Mouse (Mus musculus): ENCODE results near the gene Gjb6. TPM values are rescaled to one million over a fixed set of nuclear protein-coding genes. Genes with fewer than 3 reads are reported as not detected.

The Gjb6 gene
- polyA plus RNA-seq (2015; fragmentation: Nextera tagmentation; extraction: Ambion mirVana) = 0.10 and 0.27 TPM in 2 replicates

GRCm38 (mm10) chr14:57133161-57133661, at the start of gene Gjb6:
Gjb6 (minus strand) TSS chr14:57133611.
- H3K27ac ChIP-seq (replicated peaks) = no peak within 1 kb of the TSS
- peak within 1 kb of the TSS; percentile 40; the same call in 1 of the 2 replicates for H3K9ac ChIP-seq
- WGBS = 3% methylated on average over 33 of the region's 33 CpGs
- peaks cover 85% of the 10 kb centered on the region for H3K27me3 ChIP-seq (replicated peaks)
- H3K4me2 ChIP-seq = peak within 1 kb of the TSS; percentile 71
- no peak for ATAC-seq (ENCODE audit: extremely low read depth, insufficient number of reproducible peaks, low FRiP score, low TSS enrichment)
- no peaks in the 10 kb centered on the region for H3K36me3 ChIP-seq
- no peaks in the 10 kb centered on the region for H3K9me3 ChIP-seq
- H3K4me3 ChIP-seq = peak within 1 kb of the TSS; percentile 47
- H3K4me1 ChIP-seq = peaks cover 6% of the 10 kb centered on the region; the same call in 1 of the 2 replicates

- Histone ChIP-seq H3K36me3 (no peaks in the 10 kb centered on the region), H3K9ac (no peak overlapping the region), H3K27me3 (replicated peaks) (peaks cover 7% of the 10 kb centered on the region), H3K4me1 (no peaks in the 10 kb centered on the region), H3K4me2 (no peak overlapping the region), H3K9me3 (no peaks in the 10 kb centered on the region), H3K27ac (replicated peaks) (no peak overlapping the region), H3K4me3 (no peak overlapping the region)
- no peak for ATAC-seq (ENCODE audit: extremely low read depth, insufficient number of reproducible peaks, low FRiP score, low TSS enrichment)
- WGBS = 83% methylated on average over 3 of the region's 3 CpGs
Measured at GRCm38 (mm10) chr14:57165493-57165892, 32.1 kb upstream of the Gjb6 start.

DNA sequence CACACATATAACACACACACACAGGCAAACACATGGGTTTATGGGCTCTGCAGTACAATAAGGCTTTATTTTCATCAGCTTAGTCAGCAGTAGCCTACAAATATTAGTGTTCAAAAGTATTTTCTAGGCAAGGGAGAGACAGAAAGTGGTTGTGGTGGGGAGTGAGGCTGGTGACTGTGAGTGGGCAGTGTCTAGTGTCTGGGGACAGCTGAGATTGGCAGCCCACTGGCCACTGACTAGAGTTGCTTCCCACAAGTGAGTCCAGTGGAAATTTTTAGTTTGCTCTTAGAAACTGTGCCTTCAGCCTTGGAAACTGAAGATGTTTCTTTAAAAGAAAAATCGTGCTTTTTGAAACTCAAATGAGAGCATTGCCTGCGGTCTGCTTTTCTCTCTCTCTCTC, 28.4 kb upstream of the Gjb6 start:
- no peak overlapping the region for H3K4me2 ChIP-seq
- H3K27me3 ChIP-seq (replicated peaks) = peaks cover 7% of the 10 kb centered on the region
- H3K9ac ChIP-seq = no peak overlapping the region
- ATAC-seq (ENCODE audit: extremely low read depth, insufficient number of reproducible peaks, low FRiP score, low TSS enrichment) = no peak
- H3K4me3 ChIP-seq = no peak overlapping the region
- no peaks in the 10 kb centered on the region for H3K36me3 ChIP-seq
- no peaks in the 10 kb centered on the region for H3K9me3 ChIP-seq
- no peaks in the 10 kb centered on the region for H3K4me1 ChIP-seq
- no peak overlapping the region for H3K27ac ChIP-seq (replicated peaks)
- WGBS = 61% methylated on average over 2 of the region's 2 CpGs

DNA sequence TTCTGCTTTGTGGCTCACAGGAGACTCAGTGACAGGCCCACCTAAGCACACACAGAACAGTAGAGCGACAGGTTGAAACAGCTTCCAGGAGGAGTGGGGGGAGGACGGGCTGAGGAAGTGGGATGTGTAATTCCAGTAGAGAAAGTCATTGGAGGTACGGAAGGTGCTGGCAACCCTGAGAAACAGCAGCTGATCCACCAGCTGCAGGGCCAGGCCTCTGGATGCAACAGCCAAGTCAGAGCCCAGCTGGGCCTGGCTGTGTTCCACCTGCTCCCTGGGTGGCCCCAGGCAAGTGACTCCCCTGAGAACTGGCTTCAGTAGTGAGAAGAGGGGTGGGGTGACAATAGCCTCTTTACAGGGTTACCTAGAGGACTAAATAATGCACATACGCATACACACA, 27.8 kb upstream of the Gjb6 start:
- no peaks in the 10 kb centered on the region for H3K4me1 ChIP-seq
- no peak overlapping the region for H3K4me3 ChIP-seq
- ATAC-seq (ENCODE audit: extremely low read depth, insufficient number of reproducible peaks, low FRiP score, low TSS enrichment) = no peak
- H3K27ac ChIP-seq (replicated peaks) = no peak overlapping the region
- WGBS = 55% methylated on average over 4 of the region's 4 CpGs
- no peaks in the 10 kb centered on the region for H3K9me3 ChIP-seq
- H3K9ac ChIP-seq = no peak overlapping the region
- H3K36me3 ChIP-seq = no peaks in the 10 kb centered on the region
- H3K27me3 ChIP-seq (replicated peaks) = peaks cover 7% of the 10 kb centered on the region
- H3K4me2 ChIP-seq = no peak overlapping the region

GRCm38 (mm10) chr14:57154916-57155315, 21.5 kb upstream of the Gjb6 start:
- 38% methylated on average over 6 of the region's 6 CpGs for WGBS
- peaks cover 31% of the 10 kb centered on the region for H3K27me3 ChIP-seq (replicated peaks)
- H3K4me1 ChIP-seq = 0 out of 2 replicates have a peak, but pooled peaks cover 6% of the 10 kb centered on the region
- H3K9me3 ChIP-seq = no peaks in the 10 kb centered on the region; the same call in 1 of the 2 replicates
- H3K27ac ChIP-seq (replicated peaks) = no peak overlapping the region
- no peak overlapping the region for H3K9ac ChIP-seq
- no peak for ATAC-seq (ENCODE audit: extremely low read depth, insufficient number of reproducible peaks, low FRiP score, low TSS enrichment)
- no peak overlapping the region for H3K4me3 ChIP-seq
- H3K36me3 ChIP-seq = no peaks in the 10 kb centered on the region
- no peak overlapping the region for H3K4me2 ChIP-seq

DNA sequence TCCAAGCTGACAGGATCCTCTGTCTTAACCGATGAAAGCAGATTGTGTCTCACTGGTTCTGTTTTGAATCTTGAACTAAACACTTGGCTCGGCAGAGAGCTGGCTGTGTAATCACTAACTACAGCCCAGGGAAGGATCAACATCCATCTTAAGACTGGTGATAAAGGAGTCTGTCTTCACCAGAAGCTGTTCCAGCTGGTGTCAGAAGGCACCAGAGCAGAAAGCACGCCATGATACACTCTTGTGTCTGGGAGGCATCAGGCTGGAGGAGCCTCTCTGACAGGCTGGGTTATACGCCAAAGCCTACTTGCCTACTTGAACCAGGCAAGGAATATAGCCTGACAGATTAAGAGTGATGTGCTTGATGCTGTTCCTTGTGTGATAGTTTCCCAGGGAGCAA, 12.3 kb upstream of the Gjb6 start:
- Histone ChIP-seq H3K4me2 (no peak overlapping the region), H3K27me3 (replicated peaks) (peaks cover 38% of the 10 kb centered on the region), H3K4me1 (peaks cover 10% of the 10 kb centered on the region), H3K9me3 (no peaks in the 10 kb centered on the region), H3K36me3 (no peaks in the 10 kb centered on the region), H3K9ac (no peak overlapping the region), H3K27ac (replicated peaks) (no peak overlapping the region), H3K4me3 (no peak overlapping the region)
- WGBS = 19% methylated on average over 4 of the region's 4 CpGs
- no peak for ATAC-seq (ENCODE audit: extremely low read depth, insufficient number of reproducible peaks, low FRiP score, low TSS enrichment)

- Histone ChIP-seq H3K27me3 (replicated peaks) (peaks cover 97% of the 10 kb centered on the region), H3K4me3 (no peak overlapping the region), H3K9me3 (no peaks in the 10 kb centered on the region), H3K4me1 (peaks cover 6% of the 10 kb centered on the region; the same call in 1 of the 2 replicates), H3K27ac (replicated peaks) (no peak overlapping the region), H3K9ac (no peak overlapping the region), H3K36me3 (no peaks in the 10 kb centered on the region), H3K4me2 (no peak overlapping the region)
- WGBS = 67% methylated on average over 8 of the region's 8 CpGs
- no peak for ATAC-seq (ENCODE audit: extremely low read depth, insufficient number of reproducible peaks, low FRiP score, low TSS enrichment)
Measured at GRCm38 (mm10) chr14:57135265-57135664, 1.9 kb upstream of the Gjb6 start.

DNA sequence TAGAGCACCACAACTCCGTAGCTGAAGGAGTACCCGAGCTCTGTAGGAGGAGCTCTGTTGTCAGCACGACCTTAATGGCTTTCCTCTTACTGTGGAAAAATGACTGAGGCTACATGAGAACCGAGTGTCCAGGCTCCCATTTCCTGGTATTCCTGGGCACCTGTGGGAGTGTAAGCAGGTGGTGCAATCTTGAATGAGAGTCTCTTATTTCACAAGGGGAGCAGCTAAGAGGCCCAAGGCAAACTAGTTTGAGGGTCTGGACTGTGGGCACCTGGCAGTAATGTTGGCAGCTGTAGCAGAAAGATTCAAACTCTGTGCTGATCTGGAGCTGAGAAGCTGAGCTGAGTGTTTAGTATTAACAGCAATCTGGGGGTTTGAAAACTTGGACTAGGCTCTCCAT, 6.0 kb downstream of the Gjb6 start:
- H3K9ac ChIP-seq = no peak overlapping the region
- H3K9me3 ChIP-seq = no peaks in the 10 kb centered on the region
- ATAC-seq (ENCODE audit: extremely low read depth, insufficient number of reproducible peaks, low FRiP score, low TSS enrichment) = no peak
- H3K27me3 ChIP-seq (replicated peaks) = peaks cover 26% of the 10 kb centered on the region
- no peaks in the 10 kb centered on the region for H3K36me3 ChIP-seq
- no peak overlapping the region for H3K4me2 ChIP-seq
- H3K4me3 ChIP-seq = no peak overlapping the region
- 57% methylated on average over 4 of the region's 4 CpGs for WGBS
- no peaks in the 10 kb centered on the region for H3K4me1 ChIP-seq
- no peak overlapping the region for H3K27ac ChIP-seq (replicated peaks)

- Histone ChIP-seq H3K9me3 (no peaks in the 10 kb centered on the region), H3K4me1 (no peaks in the 10 kb centered on the region), H3K4me3 (no peak overlapping the region), H3K4me2 (no peak overlapping the region), H3K27ac (replicated peaks) (no peak overlapping the region), H3K36me3 (no peaks in the 10 kb centered on the region), H3K9ac (no peak overlapping the region), H3K27me3 (replicated peaks) (peaks cover 18% of the 10 kb centered on the region)
- no peak for ATAC-seq (ENCODE audit: extremely low read depth, insufficient number of reproducible peaks, low FRiP score, low TSS enrichment)
- 75% methylated on average over 7 of the region's 7 CpGs for WGBS
Measured at GRCm38 (mm10) chr14:57122295-57122694, 11.1 kb downstream of the Gjb6 start.

- Histone ChIP-seq H3K4me2 (no peak within 1 kb of the TSS), H3K9ac (no peak within 1 kb of the TSS), H3K4me1 (no peaks in the 10 kb centered on the region), H3K9me3 (no peaks in the 10 kb centered on the region), H3K36me3 (no peaks in the 10 kb centered on the region), H3K4me3 (no peak within 1 kb of the TSS), H3K27ac (replicated peaks) (no peak within 1 kb of the TSS), H3K27me3 (replicated peaks) (peaks cover 71% of the 10 kb centered on the region)
- WGBS = 20% methylated on average over 13 of the region's 13 CpGs
- ATAC-seq (ENCODE audit: extremely low read depth, insufficient number of reproducible peaks, low FRiP score, low TSS enrichment) = no peak
Measured at GRCm38 (mm10) chr14:57115823-57116544, 17.4 kb downstream of the Gjb6 start, which contains the start of gene Gm4491. Gm4491 (minus strand) TSS chr14:57115883.

DNA sequence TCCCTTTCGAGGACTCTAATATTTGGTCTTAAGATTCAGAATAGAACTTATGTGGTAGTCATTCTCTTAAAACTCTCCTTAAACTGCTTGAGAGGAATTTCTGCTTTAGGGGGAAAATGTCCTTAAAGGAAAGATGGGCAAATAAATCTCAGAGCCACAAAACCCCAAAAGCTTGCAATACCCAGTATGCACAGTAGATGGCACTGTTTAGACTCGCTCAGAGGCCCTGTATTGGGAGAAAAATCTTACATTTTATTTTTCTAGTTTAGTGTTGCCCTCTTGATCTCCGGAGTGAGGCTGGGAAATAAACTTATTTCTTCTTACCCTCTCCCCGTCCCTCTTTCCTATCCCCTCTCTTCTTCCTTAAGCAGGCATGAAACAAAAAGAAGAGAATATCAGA, 24.2 kb downstream of the Gjb6 start:
- H3K4me2 ChIP-seq = no peak overlapping the region
- peaks cover 11% of the 10 kb centered on the region for H3K4me1 ChIP-seq
- H3K9me3 ChIP-seq = no peaks in the 10 kb centered on the region
- H3K27me3 ChIP-seq (replicated peaks) = peaks cover 87% of the 10 kb centered on the region
- ATAC-seq (ENCODE audit: extremely low read depth, insufficient number of reproducible peaks, low FRiP score, low TSS enrichment) = no peak
- 14% methylated on average over 4 of the region's 4 CpGs for WGBS
- H3K36me3 ChIP-seq = no peaks in the 10 kb centered on the region
- H3K27ac ChIP-seq (replicated peaks) = no peak overlapping the region
- H3K4me3 ChIP-seq = no peak overlapping the region
- no peak overlapping the region for H3K9ac ChIP-seq

DNA sequence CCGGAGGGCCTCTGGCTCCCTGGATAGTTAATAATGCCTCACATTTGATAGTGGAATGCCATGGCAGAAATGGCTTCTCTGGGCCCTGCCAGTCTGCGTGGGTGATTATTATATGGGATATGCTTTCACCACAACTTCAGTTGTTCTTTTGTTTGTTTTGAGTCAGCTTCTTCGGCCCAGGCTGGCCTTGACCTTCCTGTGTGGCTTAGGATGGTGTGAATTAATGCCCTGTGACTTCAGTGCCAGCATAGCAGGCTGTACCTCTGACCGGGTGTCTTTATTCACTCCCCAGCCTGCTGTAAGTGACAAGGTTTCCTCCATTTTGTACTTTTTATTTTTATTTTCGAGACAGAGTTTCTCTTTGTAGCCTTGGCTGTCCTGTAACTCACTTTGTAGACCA, 25.5 kb downstream of the Gjb6 start:
- Histone ChIP-seq H3K4me3 (no peak overlapping the region), H3K27me3 (replicated peaks) (peaks cover 87% of the 10 kb centered on the region), H3K9ac (no peak overlapping the region), H3K36me3 (no peaks in the 10 kb centered on the region), H3K4me2 (no peak overlapping the region), H3K27ac (replicated peaks) (no peak overlapping the region), H3K4me1 (peaks cover 17% of the 10 kb centered on the region), H3K9me3 (no peaks in the 10 kb centered on the region)
- no peak for ATAC-seq (ENCODE audit: extremely low read depth, insufficient number of reproducible peaks, low FRiP score, low TSS enrichment)
- WGBS = 62% methylated on average over 5 of the region's 5 CpGs
